Mouse (Mus musculus): Measurements from ENCODE around the gene Lars2. TPM values are rescaled to one million over a fixed set of nuclear protein-coding genes. Genes with fewer than 3 reads are reported as not detected.
"Not testable (repeated sequence)": the region's sequence is repeated elsewhere in the genome, so short reads cannot be mapped to it uniquely, and the experiment has no call there.

Gene Lars2
- polyA plus RNA-seq, 1 experiment from 2014 or later, result 1,510 TPM

DNA sequence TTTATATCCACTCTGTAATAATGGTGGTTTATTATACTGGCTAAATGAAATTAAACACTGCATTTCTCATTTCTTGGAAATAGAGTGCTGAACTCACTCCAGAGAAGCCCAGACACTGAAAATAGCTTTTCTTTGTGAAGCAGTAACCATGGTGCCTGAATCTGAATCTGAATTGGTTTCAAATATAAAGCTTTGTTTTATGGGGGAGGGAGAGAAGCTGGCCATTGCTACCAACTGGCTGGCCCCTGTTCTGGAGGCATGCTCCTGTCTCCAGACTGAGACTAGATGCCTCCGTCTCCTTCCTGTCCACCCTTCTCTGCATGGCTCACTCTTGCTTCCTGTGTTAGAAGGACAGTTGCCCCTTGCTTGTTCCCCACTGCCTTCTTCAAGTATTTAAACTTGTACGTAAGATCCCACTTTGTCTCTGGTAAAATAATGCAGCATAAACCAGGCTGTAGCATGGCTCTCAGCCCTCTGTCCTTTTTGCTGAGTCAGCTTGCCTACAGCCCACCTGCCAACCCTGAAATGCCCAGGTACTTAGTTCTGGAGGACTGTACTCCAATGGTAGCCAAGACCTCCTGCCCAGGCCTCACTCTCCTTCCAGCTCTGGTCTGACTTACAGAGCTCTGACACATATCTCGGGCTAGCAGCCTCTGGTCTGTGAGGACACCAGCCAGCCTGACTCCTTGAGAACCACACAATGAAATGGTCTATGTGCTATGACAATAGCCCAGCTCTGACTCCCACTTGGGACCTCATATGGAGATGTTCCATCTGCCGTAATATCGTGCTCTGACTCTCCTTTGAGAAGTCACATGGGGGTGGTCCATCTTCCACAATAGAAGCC lies 18.8 kb downstream of the Lars2 start:
- H3K4me3 ChIP-seq (ENCODE audit: low read depth, low read length), result no peak overlapping the region
- peak; percentile 52 for ATAC-seq
- peaks cover 23% of the 10 kb centered on the region for H3K4me1 ChIP-seq (ENCODE audit: control insufficient read depth, insufficient read depth, low read length)

GRCm38 (mm10) chr9:123386347-123386746 lies 19.6 kb downstream of the Lars2 start:
- ATAC-seq (no peak), DNase-seq (ENCODE audit: low spot score) (no peak)
- no peaks in the 10 kb centered on the region for H3K9me3 ChIP-seq (replicated peaks; ENCODE audit: control insufficient read depth, low read length)
- no peak overlapping the region for H3K4me3 ChIP-seq (ENCODE audit: low read depth, low read length)
- no peak overlapping the region for H3K27ac ChIP-seq (ENCODE audit: low read depth, low read length)
- H3K9ac ChIP-seq (ENCODE audit: low read length), result no peak overlapping the region
- no peak overlapping the region for H3K4me2 ChIP-seq (ENCODE audit: low read length)
- peaks cover 23% of the 10 kb centered on the region for H3K4me1 ChIP-seq (ENCODE audit: control insufficient read depth, insufficient read depth, low read length)
- 91% methylated on average over 3 of the region's 3 CpGs for WGBS
- no peaks in the 10 kb centered on the region for H3K27me3 ChIP-seq (replicated peaks; ENCODE audit: control insufficient read depth, insufficient read depth, low read length)
- H3K36me3 ChIP-seq (ENCODE audit: control insufficient read depth, insufficient read depth, low read length), result 0 out of 2 replicates have a peak, but pooled peaks cover 7% of the 10 kb centered on the region

More for the DNA sequence above, 18.8 kb downstream of the Lars2 start:
- Histone ChIP-seq H3K27ac (ENCODE audit: low read depth, low read length) (peak overlapping the region; percentile 55), H3K4me2 (ENCODE audit: low read length) (no peak overlapping the region), H3K9me3 (replicated peaks; ENCODE audit: control insufficient read depth, low read length) (no peaks in the 10 kb centered on the region), H3K27me3 (replicated peaks; ENCODE audit: control insufficient read depth, insufficient read depth, low read length) (no peaks in the 10 kb centered on the region), H3K9ac (ENCODE audit: low read length) (no peak overlapping the region), H3K36me3 (ENCODE audit: control insufficient read depth, insufficient read depth, low read length) (0 out of 2 replicates have a peak, but pooled peaks cover 7% of the 10 kb centered on the region)
- WGBS, result 55% methylated on average over 5 of the region's 5 CpGs
- peak; percentile 62 for DNase-seq (ENCODE audit: low spot score)

GRCm38 (mm10) chr9:123388087-123389007 lies 21.6 kb downstream of the Lars2 start:
- not testable (repeated sequence) for H3K27ac ChIP-seq (ENCODE audit: low read depth, low read length); H3K36me3 ChIP-seq (ENCODE audit: control insufficient read depth, insufficient read depth, low read length); H3K9me3 ChIP-seq (replicated peaks; ENCODE audit: control insufficient read depth, low read length); H3K4me2 ChIP-seq (ENCODE audit: low read length); ATAC-seq; H3K4me3 ChIP-seq (ENCODE audit: low read depth, low read length); H3K9ac ChIP-seq (ENCODE audit: low read length); H3K27me3 ChIP-seq (replicated peaks; ENCODE audit: control insufficient read depth, insufficient read depth, low read length)
- WGBS, result 95% methylated on average over 12 of the region's 21 CpGs
- H3K4me1 ChIP-seq (ENCODE audit: control insufficient read depth, insufficient read depth, low read length), result peaks cover 23% of the 10 kb centered on the region
- peak; percentile 33 for DNase-seq (ENCODE audit: low spot score)

DNA sequence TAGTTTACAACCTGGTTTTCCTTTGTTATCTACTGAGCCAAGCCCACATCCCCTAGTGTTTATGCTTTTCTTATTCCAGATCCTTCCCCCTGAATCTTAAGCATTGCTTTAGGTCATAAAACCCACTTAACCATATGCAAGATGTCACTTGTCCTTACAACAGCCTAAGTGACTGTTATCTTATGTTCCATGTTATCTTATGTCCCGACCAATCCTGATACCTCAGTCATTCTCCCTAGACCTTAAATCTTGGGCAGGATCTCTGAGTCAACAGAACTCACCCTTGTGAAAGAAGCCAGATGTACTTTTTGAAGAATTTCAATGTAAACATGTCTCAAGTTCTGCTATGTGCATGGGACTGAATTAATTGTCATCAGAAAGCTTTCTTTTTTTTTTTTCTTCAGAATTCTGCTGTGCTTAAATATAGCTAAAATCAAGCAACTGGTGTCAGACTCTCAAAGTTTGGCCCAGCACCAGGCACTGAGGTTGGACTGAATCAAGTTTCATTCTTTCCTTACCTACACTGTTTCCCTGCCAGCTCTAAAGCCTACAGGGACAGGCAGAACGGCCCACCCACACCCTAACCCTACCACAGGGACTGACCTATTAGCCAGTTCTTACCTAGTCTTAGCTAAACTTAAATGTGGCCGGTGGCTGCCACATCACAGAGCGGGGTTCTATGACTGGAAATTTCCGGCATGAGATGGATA lies 24.6 kb downstream of the Lars2 start:
- Histone ChIP-seq H3K27ac (ENCODE audit: low read depth, low read length) (no peak overlapping the region), H3K4me3 (ENCODE audit: low read depth, low read length) (no peak overlapping the region), H3K9ac (ENCODE audit: low read length) (no peak overlapping the region), H3K36me3 (ENCODE audit: control insufficient read depth, insufficient read depth, low read length) (0 out of 2 replicates have a peak, but pooled peaks cover 7% of the 10 kb centered on the region), H3K9me3 (replicated peaks; ENCODE audit: control insufficient read depth, low read length) (no peaks in the 10 kb centered on the region), H3K27me3 (replicated peaks; ENCODE audit: control insufficient read depth, insufficient read depth, low read length) (no peaks in the 10 kb centered on the region), H3K4me2 (ENCODE audit: low read length) (no peak overlapping the region), H3K4me1 (ENCODE audit: control insufficient read depth, insufficient read depth, low read length) (no peaks in the 10 kb centered on the region)
- ATAC-seq (no peak), DNase-seq (ENCODE audit: low spot score) (no peak)
- WGBS, result 93% methylated on average over 5 of the region's 5 CpGs

DNA sequence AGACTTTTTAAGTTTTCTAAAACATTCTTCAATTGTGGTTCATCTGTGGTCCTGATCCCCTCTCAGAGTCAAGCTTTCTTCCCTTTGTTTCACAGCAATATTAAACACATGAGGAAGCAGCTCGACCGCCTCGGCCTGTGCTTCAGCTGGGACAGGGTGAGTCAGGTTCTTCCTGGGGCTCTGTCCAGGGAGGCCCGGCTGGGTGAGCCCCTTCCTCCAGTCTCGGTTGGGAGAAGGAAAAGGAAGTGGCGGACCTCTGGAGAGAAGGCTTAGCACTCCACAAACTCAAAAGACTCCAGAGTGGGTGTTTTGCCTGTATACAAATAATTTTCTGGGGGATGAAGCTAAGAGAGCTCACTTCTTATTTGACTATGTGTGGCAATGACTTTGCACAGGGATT lies 28.1 kb downstream of the Lars2 start:
- ATAC-seq, result no peak
- H3K4me2 ChIP-seq (ENCODE audit: low read length), result no peak overlapping the region
- 92% methylated on average over 6 of the region's 6 CpGs for WGBS

GRCm38 (mm10) chr9:123397701-123398100 lies 31.0 kb downstream of the Lars2 start:
- H3K4me1 ChIP-seq (ENCODE audit: control insufficient read depth, insufficient read depth, low read length), result no peaks in the 10 kb centered on the region
- ATAC-seq (no peak; the same call in 1 of the 2 replicates), DNase-seq (ENCODE audit: low spot score) (peak; percentile 61)
- no peak overlapping the region for H3K4me3 ChIP-seq (ENCODE audit: low read depth, low read length)
- peak overlapping the region; percentile 33; the same call in 1 of the 2 replicates for H3K27ac ChIP-seq (ENCODE audit: low read depth, low read length)
- H3K27me3 ChIP-seq (replicated peaks; ENCODE audit: control insufficient read depth, insufficient read depth, low read length), result no peaks in the 10 kb centered on the region
- no peak overlapping the region for H3K4me2 ChIP-seq (ENCODE audit: low read length)
- H3K36me3 ChIP-seq (ENCODE audit: control insufficient read depth, insufficient read depth, low read length), result no peaks in the 10 kb centered on the region
- no peak overlapping the region for H3K9ac ChIP-seq (ENCODE audit: low read length)
- no peaks in the 10 kb centered on the region for H3K9me3 ChIP-seq (replicated peaks; ENCODE audit: control insufficient read depth, low read length)
- WGBS, result 25% methylated on average over 6 of the region's 6 CpGs

More for the DNA sequence above, 28.1 kb downstream of the Lars2 start:
- no peaks in the 10 kb centered on the region for H3K36me3 ChIP-seq (ENCODE audit: control insufficient read depth, insufficient read depth, low read length)
- H3K4me1 ChIP-seq (ENCODE audit: control insufficient read depth, insufficient read depth, low read length), result no peaks in the 10 kb centered on the region
- no peak overlapping the region for H3K9ac ChIP-seq (ENCODE audit: low read length)
- no peak overlapping the region for H3K4me3 ChIP-seq (ENCODE audit: low read depth, low read length)
- no peaks in the 10 kb centered on the region for H3K27me3 ChIP-seq (replicated peaks; ENCODE audit: control insufficient read depth, insufficient read depth, low read length)
- no peak overlapping the region for H3K27ac ChIP-seq (ENCODE audit: low read depth, low read length)
- no peak for DNase-seq (ENCODE audit: low spot score)
- H3K9me3 ChIP-seq (replicated peaks; ENCODE audit: control insufficient read depth, low read length), result no peaks in the 10 kb centered on the region

- Histone ChIP-seq H3K27ac (ENCODE audit: low read depth, low read length) (no peak overlapping the region), H3K9ac (ENCODE audit: low read length) (no peak overlapping the region), H3K4me1 (ENCODE audit: control insufficient read depth, insufficient read depth, low read length) (no peaks in the 10 kb centered on the region), H3K36me3 (ENCODE audit: control insufficient read depth, insufficient read depth, low read length) (no peaks in the 10 kb centered on the region), H3K4me3 (ENCODE audit: low read depth, low read length) (no peak overlapping the region), H3K27me3 (replicated peaks; ENCODE audit: control insufficient read depth, insufficient read depth, low read length) (no peaks in the 10 kb centered on the region), H3K4me2 (ENCODE audit: low read length) (no peak overlapping the region), H3K9me3 (replicated peaks; ENCODE audit: control insufficient read depth, low read length) (no peaks in the 10 kb centered on the region)
- no peak for DNase-seq (ENCODE audit: low spot score)
- no peak for ATAC-seq
- WGBS, result 87% methylated on average over 3 of the region's 3 CpGs
Measured at GRCm38 (mm10) chr9:123402215-123402614, 35.5 kb downstream of the Lars2 start.

GRCm38 (mm10) chr9:123403031-123403430 lies 36.3 kb downstream of the Lars2 start:
- H3K27ac ChIP-seq (ENCODE audit: low read depth, low read length), result no peak overlapping the region
- 91% methylated on average over 3 of the region's 3 CpGs for WGBS
- no peak for ATAC-seq

More at GRCm38 (mm10) chr9:123403031-123403430, 36.3 kb downstream of the Lars2 start:
- Histone ChIP-seq H3K36me3 (ENCODE audit: control insufficient read depth, insufficient read depth, low read length) (no peaks in the 10 kb centered on the region), H3K4me3 (ENCODE audit: low read depth, low read length) (no peak overlapping the region), H3K27me3 (replicated peaks; ENCODE audit: control insufficient read depth, insufficient read depth, low read length) (no peaks in the 10 kb centered on the region), H3K4me2 (ENCODE audit: low read length) (no peak overlapping the region), H3K9ac (ENCODE audit: low read length) (no peak overlapping the region), H3K9me3 (replicated peaks; ENCODE audit: control insufficient read depth, low read length) (no peaks in the 10 kb centered on the region), H3K4me1 (ENCODE audit: control insufficient read depth, insufficient read depth, low read length) (no peaks in the 10 kb centered on the region)
- no peak for DNase-seq (ENCODE audit: low spot score)

Data from forebrain, embryonic 14.5 days (tissue).